Mouse (Mus musculus): ENCODE results near the gene Gmpr2. TPM values are rescaled to one million over a fixed set of nuclear protein-coding genes. Genes with fewer than 3 reads are reported as not detected.

Gene Gmpr2
- polyA plus RNA-seq, 1 experiment from 2014 or later, result 53.5 TPM

Other genes starting within 250 kb of the Gmpr2 start
- 121 TPM in 2 replicates for gene Dhrs4, start 193.2 kb upstream of the Gmpr2 start, polyA plus RNA-seq (2015; fragmentation: Nextera tagmentation; extraction: Ambion mirVana)
- gene Carmil3, start 181.3 kb upstream of the Gmpr2 start, polyA plus RNA-seq (2015; fragmentation: Nextera tagmentation; extraction: Ambion mirVana), result 2.1 and 2.2 TPM in 2 replicates
- gene Cpne6, start 161.5 kb upstream of the Gmpr2 start, polyA plus RNA-seq (2015; fragmentation: Nextera tagmentation; extraction: Ambion mirVana), result 0.23 and 0.42 TPM in 2 replicates
- gene Nrl, start 147.0 kb upstream of the Gmpr2 start, polyA plus RNA-seq (2015; fragmentation: Nextera tagmentation; extraction: Ambion mirVana), result not detected in 2 replicates
- 48.5 and 52.8 TPM in 2 replicates for gene Pck2, start 131.7 kb upstream of the Gmpr2 start, polyA plus RNA-seq (2015; fragmentation: Nextera tagmentation; extraction: Ambion mirVana)
- gene Dcaf11, start 111.9 kb upstream of the Gmpr2 start, polyA plus RNA-seq (2015; fragmentation: Nextera tagmentation; extraction: Ambion mirVana), result 63.6 and 75.7 TPM in 2 replicates
- 1.2 and 1.4 TPM in 2 replicates for gene A730061H03Rik, start 111.5 kb upstream of the Gmpr2 start, polyA plus RNA-seq (2015; fragmentation: Nextera tagmentation; extraction: Ambion mirVana)
- 0.50 and 1.2 TPM in 2 replicates for gene Fitm1, start 96.3 kb upstream of the Gmpr2 start, polyA plus RNA-seq (2015; fragmentation: Nextera tagmentation; extraction: Ambion mirVana)
- 159 and 176 TPM in 2 replicates for gene Psme1, start 93.8 kb upstream of the Gmpr2 start, polyA plus RNA-seq (2015; fragmentation: Nextera tagmentation; extraction: Ambion mirVana)
- gene Emc9, start 86.6 kb upstream of the Gmpr2 start, polyA plus RNA-seq (2015; fragmentation: Nextera tagmentation; extraction: Ambion mirVana), result 9.4 and 11.2 TPM in 2 replicates
- gene Psme2, start 80.8 kb upstream of the Gmpr2 start, polyA plus RNA-seq (2015; fragmentation: Nextera tagmentation; extraction: Ambion mirVana), result 265 and 289 TPM in 2 replicates
- gene Rnf31, start 80.2 kb upstream of the Gmpr2 start, polyA plus RNA-seq (2015; fragmentation: Nextera tagmentation; extraction: Ambion mirVana), result 16.7 and 18.4 TPM in 2 replicates
- gene Irf9, start 68.4 kb upstream of the Gmpr2 start, polyA plus RNA-seq (2015; fragmentation: Nextera tagmentation; extraction: Ambion mirVana), result 11.6 and 12.1 TPM in 2 replicates
- gene Rec8, start 53.9 kb upstream of the Gmpr2 start, polyA plus RNA-seq (2015; fragmentation: Nextera tagmentation; extraction: Ambion mirVana), result 9.2 and 10.7 TPM in 2 replicates
- 81.1 and 82.4 TPM in 2 replicates for gene Ipo4, start 36.0 kb upstream of the Gmpr2 start, polyA plus RNA-seq (2015; fragmentation: Nextera tagmentation; extraction: Ambion mirVana)
- 1.3 and 1.7 TPM in 2 replicates for gene Gm49378, start 34.0 kb upstream of the Gmpr2 start, polyA plus RNA-seq (2015; fragmentation: Nextera tagmentation; extraction: Ambion mirVana)
- gene Tm9sf1, start 28.1 kb upstream of the Gmpr2 start, polyA plus RNA-seq (2015; fragmentation: Nextera tagmentation; extraction: Ambion mirVana), result 123 and 124 TPM in 2 replicates
- gene Tssk4, start 21.8 kb upstream of the Gmpr2 start, polyA plus RNA-seq (2015; fragmentation: Nextera tagmentation; extraction: Ambion mirVana), result 0.40 and 0.59 TPM in 2 replicates
- 51.3 and 54.3 TPM in 2 replicates for gene Mdp1, start 11.4 kb upstream of the Gmpr2 start, polyA plus RNA-seq (2015; fragmentation: Nextera tagmentation; extraction: Ambion mirVana)
- gene Nedd8, start 183 bp downstream of the Gmpr2 start, polyA plus RNA-seq (2015; fragmentation: Nextera tagmentation; extraction: Ambion mirVana), result 495 and 515 TPM in 2 replicates
- 33.9 and 40.4 TPM in 2 replicates for gene Tinf2, start 9.9 kb downstream of the Gmpr2 start, polyA plus RNA-seq (2015; fragmentation: Nextera tagmentation; extraction: Ambion mirVana)
- gene Tgm1, start 42.0 kb downstream of the Gmpr2 start, polyA plus RNA-seq (2015; fragmentation: Nextera tagmentation; extraction: Ambion mirVana), result 17.9 and 30.5 TPM in 2 replicates
- 30.0 and 35.8 TPM in 2 replicates for gene Rabggta, start 50.3 kb downstream of the Gmpr2 start, polyA plus RNA-seq (2015; fragmentation: Nextera tagmentation; extraction: Ambion mirVana)
- gene Dhrs1, start 73.7 kb downstream of the Gmpr2 start, polyA plus RNA-seq (2015; fragmentation: Nextera tagmentation; extraction: Ambion mirVana), result 92.9 and 96.4 TPM in 2 replicates
- gene Nop9, start 73.8 kb downstream of the Gmpr2 start, polyA plus RNA-seq (2015; fragmentation: Nextera tagmentation; extraction: Ambion mirVana), result 34.3 and 36.7 TPM in 2 replicates
- 11.8 and 12.9 TPM in 2 replicates for gene Cideb, start 86.5 kb downstream of the Gmpr2 start, polyA plus RNA-seq (2015; fragmentation: Nextera tagmentation; extraction: Ambion mirVana)
- 0.85 and 0.96 TPM in 2 replicates for gene Ltb4r2, start 89.5 kb downstream of the Gmpr2 start, polyA plus RNA-seq (2015; fragmentation: Nextera tagmentation; extraction: Ambion mirVana)
- gene Ltb4r1, start 94.0 kb downstream of the Gmpr2 start, polyA plus RNA-seq (2015; fragmentation: Nextera tagmentation; extraction: Ambion mirVana), result 3.8 and 4.7 TPM in 2 replicates
- gene Adcy4, start 112.2 kb downstream of the Gmpr2 start, polyA plus RNA-seq (2015; fragmentation: Nextera tagmentation; extraction: Ambion mirVana), result 6.3 and 8.0 TPM in 2 replicates
- gene Ripk3, start 116.9 kb downstream of the Gmpr2 start, polyA plus RNA-seq (2015; fragmentation: Nextera tagmentation; extraction: Ambion mirVana), result 32.0 and 36.9 TPM in 2 replicates
- gene Nfatc4, start 151.2 kb downstream of the Gmpr2 start, polyA plus RNA-seq (2015; fragmentation: Nextera tagmentation; extraction: Ambion mirVana), result 35.5 and 40.9 TPM in 2 replicates
- gene Nynrin, start 182.1 kb downstream of the Gmpr2 start, polyA plus RNA-seq (2015; fragmentation: Nextera tagmentation; extraction: Ambion mirVana), result 15.4 and 18.5 TPM in 2 replicates
- gene Cbln3, start 212.5 kb downstream of the Gmpr2 start, polyA plus RNA-seq (2015; fragmentation: Nextera tagmentation; extraction: Ambion mirVana), result 0.42 and 0.46 TPM in 2 replicates
- 16.5 and 18.1 TPM in 2 replicates for gene Khnyn, start 213.0 kb downstream of the Gmpr2 start, polyA plus RNA-seq (2015; fragmentation: Nextera tagmentation; extraction: Ambion mirVana)
- gene Sdr39u1, start 228.4 kb downstream of the Gmpr2 start, polyA plus RNA-seq (2015; fragmentation: Nextera tagmentation; extraction: Ambion mirVana), result 56.0 and 65.7 TPM in 2 replicates

All from stomach, embryonic 15.5 days (tissue).